Mouse (Mus musculus): ENCODE measurements around the gene Pgc.
A peak's percentile ranks its signal among the peaks of the same experiment; 100 is the strongest.

Pgc gene

DNA sequence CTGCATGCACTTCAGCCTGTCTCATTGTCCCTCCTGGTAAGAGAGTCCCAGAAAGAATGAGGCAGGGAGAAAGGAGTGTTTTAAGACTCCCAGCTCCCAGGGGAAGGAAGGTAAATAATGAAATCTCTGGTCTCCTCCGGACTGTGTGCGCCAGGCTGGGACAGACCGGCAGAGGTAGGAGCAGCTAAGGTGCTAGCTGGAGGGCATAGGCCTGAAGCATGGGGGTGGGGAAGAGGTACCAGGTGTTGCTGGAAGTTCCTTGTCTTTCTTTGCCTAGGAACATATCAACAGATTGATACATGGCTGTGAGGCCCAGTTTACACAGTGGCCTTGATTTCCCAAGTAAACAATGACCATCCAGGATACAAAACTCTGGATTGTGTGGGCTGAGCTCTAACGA is 17.7 kb upstream of the Pgc start:
- no peak for DNase-seq (ENCODE audit: low spot score)

- DNase-seq (ENCODE audit: low spot score) = no peak
These were observed 16.6 kb upstream of the Pgc start for GRCm38 (mm10) chr17:47710036-47710435.

- DNase-seq (ENCODE audit: low spot score) = no peak
These were observed 14.8 kb upstream of the Pgc start for GRCm38 (mm10) chr17:47711883-47712282.

- DNase-seq (ENCODE audit: low spot score) = no peak
These were observed 13.6 kb upstream of the Pgc start for GRCm38 (mm10) chr17:47712889-47713571.

- no peak for DNase-seq (ENCODE audit: low spot score)
These were observed 11.6 kb upstream of the Pgc start for GRCm38 (mm10) chr17:47715037-47715436.

DNA sequence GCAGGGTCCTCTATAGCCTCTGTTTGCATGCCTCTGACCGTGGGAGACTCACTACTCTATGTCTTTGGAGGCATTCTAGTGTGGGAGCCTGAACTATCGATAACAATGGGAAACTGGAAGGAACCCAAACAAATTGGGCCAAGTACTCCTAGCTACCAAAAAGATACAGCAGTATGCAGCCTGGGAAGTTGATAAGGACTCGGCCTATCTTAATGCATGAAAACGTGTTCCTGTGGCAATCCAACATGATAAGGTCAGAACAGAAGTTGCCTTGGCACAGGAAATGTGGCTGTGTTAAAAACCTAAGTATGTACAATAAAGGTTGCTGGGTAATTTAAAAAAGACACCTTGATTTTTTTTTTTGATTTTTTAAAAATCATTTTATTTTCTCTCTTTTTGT is 5.5 kb upstream of the Pgc start:
- no peak for DNase-seq (ENCODE audit: low spot score)

GRCm38 (mm10) chr17:47730633-47731575 is 4.3 kb downstream of the Pgc start:
- no peak for DNase-seq (ENCODE audit: low spot score)

DNA sequence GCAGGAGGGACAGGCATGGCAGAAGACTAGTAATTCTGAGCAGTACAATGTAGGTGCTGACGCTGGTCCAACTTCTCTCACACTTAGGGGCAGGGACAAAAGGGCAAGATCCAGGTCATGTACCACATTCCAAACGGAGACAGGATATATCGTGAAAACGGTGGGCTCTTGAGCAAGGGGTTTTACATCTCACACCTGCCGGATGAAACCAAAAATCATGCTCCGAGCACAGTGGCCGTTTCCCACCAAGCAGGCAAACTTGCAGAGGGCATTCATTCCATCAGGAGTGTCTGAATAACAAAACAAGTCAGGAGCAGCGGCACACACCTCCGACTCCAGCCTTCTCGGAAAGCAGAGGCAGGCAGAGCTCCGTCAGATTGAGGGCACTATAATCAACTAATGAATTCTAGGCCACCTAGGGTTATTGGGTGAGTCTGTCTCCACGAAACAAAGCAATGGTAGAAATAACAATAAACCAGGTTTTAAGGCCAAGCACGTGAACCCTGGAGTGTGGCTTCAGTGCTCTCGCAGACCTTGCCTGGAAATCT is 9.0 kb downstream of the Pgc start:
- DNase-seq (ENCODE audit: low spot score) = no peak

- peak; percentile 92 for DNase-seq (ENCODE audit: low spot score)
These were observed 10.2 kb downstream of the Pgc start, which contains the start of gene Tfeb for GRCm38 (mm10) chr17:47736856-47737255. Tfeb (plus strand) TSS chr17:47737030.

DNA sequence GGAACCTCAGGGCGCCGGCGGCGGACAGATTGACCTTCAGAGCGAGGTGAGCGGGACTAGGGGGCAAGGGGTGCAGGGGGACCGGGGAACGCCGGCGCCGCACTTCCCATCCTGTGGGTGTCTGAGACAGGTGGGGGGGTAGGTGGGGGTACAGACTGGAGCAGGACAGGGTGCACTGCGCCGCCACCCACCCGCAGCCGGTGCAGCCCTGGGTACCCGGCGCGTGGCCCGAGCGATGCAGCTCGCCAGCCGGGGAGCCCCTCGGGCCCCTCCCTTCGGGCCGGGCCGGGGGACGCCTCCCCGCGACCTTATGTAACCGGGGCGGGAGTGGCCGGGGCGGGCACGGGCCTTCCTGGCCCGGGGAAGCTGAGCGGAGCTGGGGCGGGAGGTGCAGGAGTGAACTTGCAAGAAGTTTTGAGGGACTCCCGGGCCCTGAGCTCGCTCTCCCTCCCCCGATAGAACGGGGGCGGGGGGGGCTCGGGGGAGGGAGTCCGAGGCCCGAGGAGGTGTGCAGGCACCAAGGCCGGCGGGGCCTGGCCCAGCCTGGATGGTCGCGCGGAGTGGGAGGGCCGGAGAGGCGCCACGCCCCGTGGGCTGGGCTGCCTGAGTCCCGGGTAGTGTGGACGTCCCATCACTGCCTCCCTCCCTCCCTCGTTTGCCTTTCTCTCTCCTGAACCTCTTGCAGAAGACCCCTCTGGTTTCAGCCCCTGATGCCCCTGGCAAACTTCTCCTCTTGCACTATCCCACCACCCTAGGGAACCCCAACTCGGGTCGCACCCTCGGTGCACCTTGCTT is 10.8 kb downstream of the Pgc start:
- peak; percentile 92 for DNase-seq (ENCODE audit: low spot score)

DNA sequence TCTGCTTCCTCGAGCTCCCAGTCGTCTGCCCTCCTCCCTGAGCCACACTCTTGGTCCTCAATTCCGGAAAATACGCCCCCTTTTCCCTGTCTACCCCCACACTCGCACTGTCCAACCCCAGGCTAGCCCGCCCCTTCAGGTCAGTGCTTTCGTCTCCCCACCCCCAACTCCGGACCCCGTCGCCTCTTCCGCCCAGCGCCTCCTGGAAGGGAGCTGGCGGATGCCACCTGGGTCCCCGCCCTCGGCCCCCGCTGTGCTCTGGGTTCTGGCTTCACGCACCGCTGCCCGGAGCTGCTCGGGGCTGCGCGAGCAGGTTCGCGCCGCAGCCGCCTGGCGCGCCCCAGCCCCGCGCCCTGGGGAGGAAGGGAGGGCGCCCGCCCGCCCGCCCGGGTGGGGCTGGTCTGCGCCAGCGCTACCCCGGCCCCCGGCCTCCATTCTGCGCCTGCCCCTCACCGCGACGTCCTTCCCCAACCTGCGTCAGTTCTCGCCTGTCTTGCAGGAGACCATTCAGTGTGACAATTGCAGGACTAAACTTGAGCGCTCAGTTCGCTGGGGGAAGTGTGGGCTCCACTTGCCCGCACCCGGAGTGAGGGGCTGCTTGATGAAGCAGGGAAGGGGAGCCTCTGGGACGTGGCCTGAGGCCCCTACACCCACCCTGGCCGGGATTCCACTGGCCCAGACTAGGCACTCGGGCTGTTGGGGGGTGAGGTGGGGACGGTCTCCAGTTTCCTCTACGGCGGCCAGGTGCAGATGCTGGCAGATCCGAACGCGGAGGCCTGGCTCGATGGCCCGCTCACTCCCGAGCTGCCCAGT is 11.6 kb downstream of the Pgc start:
- DNase-seq (ENCODE audit: low spot score) = peak; percentile 86

GRCm38 (mm10) chr17:47738879-47739798 is 12.5 kb downstream of the Pgc start:
- DNase-seq (ENCODE audit: low spot score) = no peak

GRCm38 (mm10) chr17:47740186-47740585 is 13.5 kb downstream of the Pgc start:
- no peak for DNase-seq (ENCODE audit: low spot score)

DNA sequence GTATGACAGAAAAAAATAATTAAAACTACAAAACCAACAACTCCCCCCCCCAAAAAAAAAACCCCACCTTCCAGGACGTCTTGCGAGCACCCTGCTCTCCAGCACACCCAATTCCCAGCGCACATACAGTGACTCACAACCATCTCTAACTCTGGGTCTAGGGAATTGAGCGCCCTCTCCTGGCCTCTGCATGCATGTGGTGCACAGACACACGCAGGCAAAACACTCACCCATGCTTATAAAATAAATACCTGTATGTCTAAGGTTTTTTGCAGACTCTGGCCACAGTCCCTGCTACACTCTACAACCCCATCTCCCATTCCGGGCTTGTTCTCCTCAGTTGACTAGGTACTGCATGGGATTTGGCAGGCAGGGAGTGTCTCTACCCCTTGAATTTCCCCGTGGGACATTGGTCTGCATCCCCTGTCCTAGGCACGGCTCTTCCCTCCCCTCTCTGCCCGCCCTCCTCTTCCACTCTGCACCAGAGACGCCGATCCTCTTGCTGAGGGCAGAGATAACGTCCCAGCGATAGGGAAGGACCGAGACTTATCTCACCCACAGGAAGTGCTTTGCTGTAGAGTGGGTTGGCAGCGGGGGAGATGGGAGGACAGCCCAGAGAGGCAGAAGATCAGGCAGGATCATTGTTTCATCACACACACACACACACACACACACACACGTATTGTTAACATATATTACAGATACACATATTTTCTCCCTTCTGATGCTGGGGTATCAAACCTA is 16.5 kb downstream of the Pgc start:
- DNase-seq (ENCODE audit: low spot score) = no peak

DNA sequence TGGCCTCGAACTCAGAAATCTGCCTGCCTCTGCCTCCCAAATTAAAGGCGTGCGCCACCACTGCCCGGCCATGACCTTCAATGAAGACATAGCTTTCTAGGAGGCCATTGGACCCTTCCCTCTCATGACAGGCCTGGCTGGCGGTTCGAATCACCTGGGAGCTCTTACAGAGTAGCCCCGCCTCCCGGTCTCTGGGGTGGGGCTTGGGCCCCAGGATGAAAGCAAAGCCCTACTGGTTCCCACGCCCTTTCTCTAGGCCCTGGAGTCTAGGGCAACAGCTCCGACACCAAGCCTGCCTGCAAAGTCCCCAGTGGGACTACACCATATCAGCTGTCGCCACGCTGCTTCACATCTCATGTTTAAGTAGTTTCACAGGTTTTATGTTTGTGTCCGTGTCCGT is 17.4 kb downstream of the Pgc start:
- DNase-seq (ENCODE audit: low spot score) = no peak

GRCm38 (mm10) chr17:47744746-47745368 is 18.2 kb downstream of the Pgc start:
- no peak for DNase-seq (ENCODE audit: low spot score)

- DNase-seq (ENCODE audit: low spot score) = no peak
These were observed 22.3 kb downstream of the Pgc start for GRCm38 (mm10) chr17:47748791-47749553.

- DNase-seq (ENCODE audit: low spot score) = no peak
These were observed 23.0 kb downstream of the Pgc start for GRCm38 (mm10) chr17:47749626-47750025.

All from yolk sac, embryonic 10.5 days (tissue).